ENCODE assay signal across 8 mouse cellular contexts in the genomic region with DNA sequence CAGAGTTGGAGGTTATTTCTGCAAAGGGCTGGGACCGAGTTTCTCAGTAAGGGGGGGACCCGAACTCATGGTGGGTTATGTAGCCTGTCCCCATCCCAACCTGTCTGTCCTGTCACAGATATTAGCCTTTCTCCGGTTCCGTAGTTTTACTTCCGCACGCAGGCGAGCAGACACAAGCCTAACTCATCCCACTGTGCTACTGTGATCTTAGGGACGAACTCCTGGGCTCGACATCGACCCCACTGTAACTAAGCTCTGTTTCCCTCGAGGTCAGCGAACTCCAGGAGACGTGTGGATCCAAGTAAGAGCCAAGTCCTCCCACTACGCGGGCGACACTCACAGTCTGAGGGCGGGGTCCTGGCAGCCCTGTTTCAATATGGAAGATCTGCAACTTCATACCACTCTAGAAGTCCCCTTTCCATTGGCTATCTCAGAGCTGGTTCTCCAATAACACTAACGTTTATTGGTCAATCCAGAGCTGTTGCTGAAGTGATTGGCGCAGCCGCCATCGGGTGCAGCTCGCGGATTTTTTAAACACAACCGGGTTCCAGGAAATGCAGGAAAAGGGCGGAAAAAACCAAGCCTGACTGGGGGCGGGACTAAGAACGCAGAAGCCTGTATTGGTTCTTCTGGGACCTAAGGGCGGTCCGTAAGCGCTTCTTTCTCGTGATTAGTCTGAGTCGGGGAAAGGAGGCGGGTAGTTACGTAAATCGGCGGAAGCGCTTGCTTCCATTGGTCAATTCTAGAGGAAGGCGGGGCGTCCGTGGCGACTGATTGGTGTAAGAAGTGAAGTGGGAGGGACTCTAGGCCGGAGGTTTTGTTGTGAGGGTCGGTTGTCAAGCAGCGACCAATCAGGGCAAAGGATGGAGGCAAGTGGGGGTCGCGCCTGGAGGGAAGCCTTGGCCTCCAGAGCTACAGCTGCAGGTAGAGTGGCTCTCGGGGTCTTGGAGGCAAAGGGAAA. TPM values are rescaled to one million over a fixed set of nuclear protein-coding genes. Genes with fewer than 3 reads are reported as not detected.
A peak's percentile ranks its signal among the peaks of the same experiment; 100 is the strongest.
DNase-seq lines count a peak whose midpoint lies in the region; ATAC-seq lines count a peak whose summit lies in the region.

A gene (plus strand): TSS at position 806 of the 961 bp plus-strand sequence.

- peak; percentile 92 for ATAC-seq in inflammation-experienced regulatory T-cells, adult 6 months
- peak; percentile 95 for ATAC-seq in megakaryocyte-erythroid progenitor cell, adult 5-6 weeks (replicated peaks; ENCODE audit: low FRiP score, low TSS enrichment, poor library complexity, severe bottlenecking)

- peak; percentile 99 for DNase-seq in adrenal gland, adult (ENCODE audit: inconsistent age in 2 of 2, low spot score in 1 of 2)
- peak; percentile 100 for DNase-seq in embryo, embryonic 10.5 days (ENCODE audit: low spot score)
- DNase-seq in gastrocnemius, postnatal 14 days, result peak; percentile 97
- peak; percentile 99 for DNase-seq in left cerebral cortex, postnatal 10 days (ENCODE audit: extremely low spot score in 1 of 2, low spot score in 2 of 2)
- DNase-seq in right cerebral cortex, postnatal 25 days, result peak; percentile 98
- peak; percentile 97 to 98 for DNase-seq in urinary bladder, postnatal 4 days (ENCODE audit: low spot score in 2 of 2)

- intact Hi-C loops in gastrocnemius, postnatal 14 days (cut with DNase I; ENCODE audit: low total_unique reads), result no loop called here
- intact Hi-C loops in left cerebral cortex, postnatal 10 days (cut with DNase I), result loop anchor here (5.0 kb wide), 1 partner anchor 133 kb away; no protein-coding TSS in a partner anchor

RNA-seq across cellular contexts. Expression of the gene that starts here (rescaled TPM):
- 1 to 10 TPM; 5.4 to 7.5 TPM for total RNA-seq in gastrocnemius, postnatal 14 days (2021)
- 10 to 100 TPM; 16.4 to 23.4 (median 17.0) TPM for polyA plus RNA-seq in inflammation-experienced regulatory T-cells, adult 6 months (2017; shearing (Covaris generic))
- total RNA-seq in left cerebral cortex, postnatal 10 days (2021), result 10 to 100 TPM; 40.9 to 45.3 TPM
- 7.7 and 18.8 TPM in 2 replicates for total RNA-seq in megakaryocyte-erythroid progenitor cell, adult 5-6 weeks (2014; fragmentation: Nextera tagmentation)
- total RNA-seq in megakaryocyte-erythroid progenitor cell, adult 5-6 weeks (2017), result 19.4 and 27.5 TPM in 2 replicates

Comparison
In these comparisons a context has a peak if more than half of its experiments do, and no peak if none do; other contexts are left out.
1. Peak in every context shown above with its lines: DNase-seq and ATAC-seq.